Mouse (Mus musculus): ENCODE measurements at regions not wholly inside any gene's neighbourhood (a gene's known extent, or its start where the extent isn't known, plus 50 kb on each side); places are given as distances from the start of the nearest gene placed in this dataset.

DNA sequence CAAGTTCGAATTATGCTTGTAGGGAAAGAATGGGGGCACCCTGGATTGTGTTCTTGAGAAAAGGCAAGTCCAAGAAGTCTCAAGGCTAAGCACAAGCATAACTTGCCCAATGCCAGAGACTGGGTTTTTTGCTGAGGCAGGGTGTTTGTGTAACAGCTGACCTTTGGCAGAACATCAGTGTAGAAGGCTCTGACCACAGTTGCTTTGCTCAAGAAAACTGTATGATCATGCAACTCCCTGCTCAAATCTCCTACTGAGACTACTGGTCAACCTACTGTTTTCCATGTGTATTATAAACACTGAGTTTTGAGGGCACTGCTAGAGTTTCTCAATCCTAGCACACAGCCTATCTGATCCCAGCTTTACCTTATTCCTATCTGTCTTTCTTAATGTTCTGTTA is 61.4 kb upstream of the Itga4 start:
- no peak for TF ChIP-seq CTCF (IDR thresholded peaks at IDR 0.05)
- no peak for TF ChIP-seq POLR2A (IDR thresholded peaks at IDR 0.05; ENCODE audit: insufficient read depth, low read depth, low read length)

All from heart, adult 2 months (tissue).